Mouse (Mus musculus): ENCODE results near the gene Fkbp1b.
"Not testable (repeated sequence)": the region's sequence is repeated elsewhere in the genome, so short reads cannot be mapped to it uniquely, and the experiment has no call there.

Fkbp1b gene

GRCm38 (mm10) chr12:4842890-4843597 is 1.7 kb upstream of the Fkbp1b start, which contains the start of gene Wdcp:
Wdcp (plus strand) TSS chr12:4843303.
- DNase-seq: peak; percentile 93

- peak; percentile 54 for DNase-seq
Observed at GRCm38 (mm10) chr12:4842456-4842855, 1.1 kb upstream of the Fkbp1b start.

GRCm38 (mm10) chr12:4840741-4841140 is 650 bp downstream of the Fkbp1b start:
- DNase-seq: peak; percentile 47

- DNase-seq: no peak
Observed at GRCm38 (mm10) chr12:4840010-4840409, 1.4 kb downstream of the Fkbp1b start.

- DNase-seq: no peak
Observed at GRCm38 (mm10) chr12:4836959-4837358, 4.4 kb downstream of the Fkbp1b start.

GRCm38 (mm10) chr12:4827256-4827655 is 14.1 kb downstream of the Fkbp1b start:
- DNase-seq: no peak

- DNase-seq: peak; percentile 99
Observed at GRCm38 (mm10) chr12:4817361-4818101, 23.9 kb downstream of the Fkbp1b start, which contains the start of gene Sf3b6. Sf3b6 (plus strand) TSS chr12:4817544.

- DNase-seq: no peak
Observed at GRCm38 (mm10) chr12:4816680-4817360, 24.6 kb downstream of the Fkbp1b start.

- DNase-seq: no peak
Observed at GRCm38 (mm10) chr12:4813636-4814035, 27.8 kb downstream of the Fkbp1b start.

GRCm38 (mm10) chr12:4811705-4812104 is 29.7 kb downstream of the Fkbp1b start:
- no peak for DNase-seq

GRCm38 (mm10) chr12:4811036-4811435 is 30.4 kb downstream of the Fkbp1b start:
- DNase-seq: no peak

GRCm38 (mm10) chr12:4797471-4797870 is 43.9 kb downstream of the Fkbp1b start:
- DNase-seq: not testable (repeated sequence)

- no peak for DNase-seq
Observed at GRCm38 (mm10) chr12:4793718-4794117, 47.7 kb downstream of the Fkbp1b start.

GRCm38 (mm10) chr12:4788128-4788527 is 53.3 kb downstream of the Fkbp1b start:
- not testable (repeated sequence) for DNase-seq

- no peak for DNase-seq
Observed at GRCm38 (mm10) chr12:4784466-4784865, 56.9 kb downstream of the Fkbp1b start.

GRCm38 (mm10) chr12:4783598-4783997 is 57.8 kb downstream of the Fkbp1b start:
- DNase-seq: no peak
